Mouse (Mus musculus) midbrain, embryonic 11.5 days (tissue): ENCODE results near the gene Ubtf. TPM values are rescaled to one million over a fixed set of nuclear protein-coding genes. Genes with fewer than 3 reads are reported as not detected.

Experiments
- ATAC-seq: fragments of 200-750 bp; cut with Nextera tagmentation; 2 replicates; pipeline ENCODE4 v1.8.0; 2017; ENCODE audit warnings: moderate TSS enrichment, moderate library complexity; ENCODE audit not compliant: low FRiP score
- DNase-seq: peaks from one replicate; pipeline ENCODE4 v3.0.0; 2015; ENCODE audit warnings: low spot score; ENCODE audit errors: missing footprints
- H3K27ac ChIP-seq: fragments of 300-500 bp; sonication (generic); 2 replicates; pipeline ENCODE4 v1.5.1; 2014; ENCODE audit warnings: low read depth, low read length
- H3K27me3 ChIP-seq: fragments of 300-500 bp; sonication (generic); 2 replicates; pipeline ENCODE4 v1.6.1; 2014; ENCODE audit warnings: mild to moderate bottlenecking, low read length, moderate library complexity, mixed read lengths; ENCODE audit not compliant: control insufficient read depth, insufficient read depth
- H3K36me3 ChIP-seq: fragments of 300-500 bp; sonication (generic); 2 replicates; pipeline ENCODE4 v1.6.1; 2014; ENCODE audit warnings: mild to moderate bottlenecking, low read length, moderate library complexity, mixed read lengths; ENCODE audit not compliant: control insufficient read depth, insufficient read depth
- H3K4me1 ChIP-seq: fragments of 300-500 bp; sonication (generic); 2 replicates; pipeline ENCODE4 v1.6.1; 2014; ENCODE audit warnings: low read length; ENCODE audit not compliant: control insufficient read depth, insufficient read depth
- H3K4me2 ChIP-seq: fragments of 300-500 bp; sonication (generic); 2 replicates; pipeline ENCODE4 v1.6.1; 2014; ENCODE audit warnings: mild to moderate bottlenecking, moderate library complexity
- H3K4me3 ChIP-seq: fragments of 300-500 bp; sonication (generic); 2 replicates; pipeline ENCODE4 v1.5.1; 2014; ENCODE audit warnings: low read depth, low read length
- H3K9ac ChIP-seq: fragments of 300-500 bp; sonication (generic); 2 replicates; pipeline ENCODE4 v1.6.1; 2014; ENCODE audit warnings: low read length
- H3K9me3 ChIP-seq: fragments of 300-500 bp; sonication (generic); 2 replicates; pipeline ENCODE4 v1.6.1; 2016; ENCODE audit warnings: low read length; ENCODE audit not compliant: control insufficient read depth
- WGBS: fragments of 180-500 bp; shearing (Covaris S2); extraction: QIAGEN DNeasy Blood & Tissue Kit; methylation state at CpG from one replicate; pipeline ENCODE4 v1.1.7; 2014; 5-methylcytosine and 5-hydroxymethylcytosine counted together
- polyA plus RNA-seq: library from polyadenylated mRNA; unstranded; fragments of >200 nt; fragmentation: Nextera tagmentation; extraction: Ambion mirVana; gene quantifications from 2 replicates; pipeline ENCODE4 v1.2.1, GENCODE M21; 2014

The Ubtf gene
- polyA plus RNA-seq, 1 experiment from 2014 or later = 86.1 TPM

GRCm38 (mm10) chr11:102339195-102339594 is 19.7 kb upstream of the Ubtf start:
- Histone ChIP-seq H3K9me3 (no peaks in the 10 kb centered on the region), H3K27ac (no peak overlapping the region), H3K4me3 (no peak overlapping the region), H3K4me1 (no peaks in the 10 kb centered on the region; the same call in 1 of the 2 replicates), H3K9ac (no peak overlapping the region), H3K27me3 (no peaks in the 10 kb centered on the region), H3K4me2 (no peak overlapping the region), H3K36me3 (no peaks in the 10 kb centered on the region)
- WGBS = 83% methylated on average over 11 of the region's 11 CpGs
- DNase-seq (no peak), ATAC-seq (no peak)

- WGBS = 68% methylated on average over 3 of the region's 3 CpGs
- Histone ChIP-seq H3K4me2 (no peak overlapping the region), H3K9me3 (no peaks in the 10 kb centered on the region), H3K36me3 (no peaks in the 10 kb centered on the region), H3K27me3 (no peaks in the 10 kb centered on the region), H3K27ac (no peak overlapping the region), H3K4me3 (no peak overlapping the region), H3K4me1 (no peaks in the 10 kb centered on the region; the same call in 1 of the 2 replicates), H3K9ac (no peak overlapping the region)
- DNase-seq (no peak), ATAC-seq (no peak)
Measured at GRCm38 (mm10) chr11:102338561-102338960, 19.0 kb upstream of the Ubtf start.

GRCm38 (mm10) chr11:102337921-102338320 is 18.4 kb upstream of the Ubtf start:
- DNase-seq (no peak), ATAC-seq (no peak)
- H3K9me3 ChIP-seq = no peaks in the 10 kb centered on the region
- no peak overlapping the region for H3K9ac ChIP-seq
- WGBS = 74% methylated on average over 1 of the region's 1 CpGs
- H3K36me3 ChIP-seq = no peaks in the 10 kb centered on the region
- no peak overlapping the region for H3K27ac ChIP-seq
- H3K27me3 ChIP-seq = no peaks in the 10 kb centered on the region
- no peak overlapping the region for H3K4me3 ChIP-seq
- H3K4me1 ChIP-seq = no peaks in the 10 kb centered on the region; the same call in 1 of the 2 replicates
- H3K4me2 ChIP-seq = no peak overlapping the region

GRCm38 (mm10) chr11:102336191-102336590 is 16.6 kb upstream of the Ubtf start:
- no peak overlapping the region for H3K4me2 ChIP-seq
- H3K27me3 ChIP-seq = no peaks in the 10 kb centered on the region
- no peak overlapping the region for H3K4me3 ChIP-seq
- no peaks in the 10 kb centered on the region for H3K36me3 ChIP-seq
- 83% methylated on average over 1 of the region's 1 CpGs for WGBS
- no peak for DNase-seq
- ATAC-seq = no peak
- no peak overlapping the region for H3K27ac ChIP-seq
- H3K9me3 ChIP-seq = no peaks in the 10 kb centered on the region
- no peaks in the 10 kb centered on the region; the same call in 1 of the 2 replicates for H3K4me1 ChIP-seq
- H3K9ac ChIP-seq = no peak overlapping the region

- DNase-seq = no peak
Measured at GRCm38 (mm10) chr11:102334973-102335700, 15.6 kb upstream of the Ubtf start.

GRCm38 (mm10) chr11:102334010-102334409 is 14.5 kb upstream of the Ubtf start:
- Histone ChIP-seq H3K9ac (no peak overlapping the region), H3K36me3 (no peaks in the 10 kb centered on the region), H3K4me1 (no peaks in the 10 kb centered on the region; the same call in 1 of the 2 replicates), H3K27ac (no peak overlapping the region), H3K4me3 (no peak overlapping the region), H3K9me3 (no peaks in the 10 kb centered on the region), H3K4me2 (no peak overlapping the region), H3K27me3 (no peaks in the 10 kb centered on the region)
- WGBS = 68% methylated on average over 4 of the region's 4 CpGs
- ATAC-seq (no peak), DNase-seq (no peak)

More at GRCm38 (mm10) chr11:102334973-102335700, 15.6 kb upstream of the Ubtf start:
- no peak overlapping the region for H3K4me2 ChIP-seq
- no peak overlapping the region for H3K9ac ChIP-seq
- H3K27me3 ChIP-seq = no peaks in the 10 kb centered on the region
- no peak for ATAC-seq
- 37% methylated on average over 9 of the region's 9 CpGs for WGBS
- H3K27ac ChIP-seq = no peak overlapping the region
- H3K4me1 ChIP-seq = no peaks in the 10 kb centered on the region; the same call in 1 of the 2 replicates
- no peaks in the 10 kb centered on the region for H3K9me3 ChIP-seq
- H3K4me3 ChIP-seq = no peak overlapping the region
- no peaks in the 10 kb centered on the region for H3K36me3 ChIP-seq

GRCm38 (mm10) chr11:102333061-102333460 is 13.5 kb upstream of the Ubtf start:
- Histone ChIP-seq H3K27me3 (no peaks in the 10 kb centered on the region), H3K4me1 (no peaks in the 10 kb centered on the region; the same call in 1 of the 2 replicates), H3K9me3 (no peaks in the 10 kb centered on the region), H3K27ac (no peak overlapping the region), H3K4me3 (no peak overlapping the region), H3K4me2 (no peak overlapping the region), H3K9ac (no peak overlapping the region), H3K36me3 (no peaks in the 10 kb centered on the region)
- ATAC-seq = no peak
- no peak for DNase-seq

GRCm38 (mm10) chr11:102331806-102332205 is 12.3 kb upstream of the Ubtf start:
- DNase-seq (no peak), ATAC-seq (no peak)
- Histone ChIP-seq H3K27me3 (no peaks in the 10 kb centered on the region), H3K4me2 (no peak overlapping the region), H3K27ac (no peak overlapping the region), H3K9ac (no peak overlapping the region), H3K4me1 (no peaks in the 10 kb centered on the region; the same call in 1 of the 2 replicates), H3K36me3 (no peaks in the 10 kb centered on the region), H3K4me3 (no peak overlapping the region), H3K9me3 (no peaks in the 10 kb centered on the region)
- 62% methylated on average over 4 of the region's 4 CpGs for WGBS

GRCm38 (mm10) chr11:102330039-102330438 is 10.5 kb upstream of the Ubtf start:
- 80% methylated on average over 3 of the region's 3 CpGs for WGBS
- H3K9ac ChIP-seq = no peak overlapping the region
- no peak overlapping the region for H3K4me3 ChIP-seq
- no peaks in the 10 kb centered on the region for H3K9me3 ChIP-seq
- H3K27me3 ChIP-seq = no peaks in the 10 kb centered on the region
- DNase-seq (no peak), ATAC-seq (no peak)
- no peak overlapping the region for H3K4me2 ChIP-seq
- no peak overlapping the region for H3K27ac ChIP-seq
- H3K36me3 ChIP-seq = no peaks in the 10 kb centered on the region
- no peaks in the 10 kb centered on the region; the same call in 1 of the 2 replicates for H3K4me1 ChIP-seq
